Mouse (Mus musculus) megakaryocyte, embryonic 14.5 days (primary cell): Measurements from ENCODE around the gene Tnfrsf17.

Source experiments
- FLI1 ChIP-seq: IDR thresholded peaks from 2 replicates; pipeline ENCODE4 v1.6.1; 2012; ENCODE audit warnings: low read length, inconsistent platforms, mixed read lengths
- GATA1 ChIP-seq: IDR thresholded peaks from 3 replicates; pipeline ENCODE4 v1.6.1; 2012; ENCODE audit warnings: mixed read lengths, low read length, inconsistent platforms, borderline replicate concordance

DNA sequence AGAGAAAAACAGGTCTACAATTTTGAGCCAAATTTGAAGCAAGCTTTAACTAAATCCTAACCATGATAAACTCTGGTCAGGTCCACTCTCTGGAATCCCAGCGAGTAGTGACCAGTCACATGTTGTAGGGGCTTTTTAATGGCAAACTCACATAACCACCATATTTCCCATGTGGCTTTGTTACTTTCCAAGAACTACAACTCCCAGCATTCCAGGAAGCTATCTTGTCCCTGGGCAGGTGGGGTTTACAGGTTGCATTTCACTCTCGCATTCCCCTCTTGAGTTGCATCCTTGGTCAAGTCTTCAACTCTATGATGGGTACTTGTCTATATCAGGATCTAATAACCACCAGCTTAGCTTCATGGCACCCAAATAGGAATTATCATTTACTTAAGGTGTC is 8.1 kb upstream of the Tnfrsf17 start:
- no peak for TF ChIP-seq GATA1
- no peak for TF ChIP-seq FLI1
